Mouse (Mus musculus) erythroblast, embryonic 14.5 days (primary cell): ENCODE data around the gene Whrn.

Source experiments
- GATA1 ChIP-seq: IDR thresholded peaks from 2 replicates; pipeline ENCODE4 v1.6.1; 2012; ENCODE audit warnings: low read length, inconsistent platforms, mixed read lengths
- TAL1 ChIP-seq: IDR thresholded peaks from 3 replicates; pipeline ENCODE4 v1.6.1; 2012; ENCODE audit warnings: low read length, inconsistent platforms, mixed read lengths

- no peak for TF ChIP-seq GATA1
- TF ChIP-seq TAL1 = no peak
Measured at GRCm38 (mm10) chr4:63494401-63494966, 1.3 kb downstream of the Whrn start.
